Comparison of ENCODE assay signal across 17 mouse cellular contexts in genomic region chr11:53097331-53097730, GRCm38 (mm10).
DNase-seq lines count a peak whose midpoint lies in the region; ATAC-seq and TF ChIP-seq lines count a peak whose summit lies in the region.
"Had no signal": no experiment of that assay in that cellular context is flagged by ENCODE, and none has a peak within 500 bp of the region (broad histone marks: within the 10 kb centered on the region; RNA-seq: fewer than 3 reads in every experiment).

No protein-coding gene starts in this region.

- peaks cover 13% of the 10 kb centered on the region for H3K4me1 ChIP-seq in cerebellum, adult 2 months (ENCODE audit: control insufficient read depth, insufficient read depth, low read length)
- no peaks in the 10 kb centered on the region for H3K4me1 ChIP-seq in forebrain, embryonic 14.5 days (ENCODE audit: control insufficient read depth, insufficient read depth, low read length)
- H3K4me1 ChIP-seq in lung, postnatal 0 days (ENCODE audit: insufficient read depth, low read depth, low read length) = 0 out of 2 replicates have a peak, but pooled peaks cover 3% of the 10 kb centered on the region

- H3K4me2 ChIP-seq in forebrain, embryonic 14.5 days (ENCODE audit: low read length) = no peak overlapping the region
- no peak overlapping the region for H3K4me2 ChIP-seq in lung, postnatal 0 days (replicated peaks; ENCODE audit: low read depth, low read length)
- H3K4me2 ChIP-seq: embryonic facial prominence, embryonic 12.5 days had no signal

- peak; percentile 22 for DNase-seq in CD4-positive helper T cell, adult 2 months (ENCODE audit: low read depth, low spot score)
- peak; percentile 63 to 67 for DNase-seq in frontal cortex, postnatal 36 days (ENCODE audit: low spot score in 2 of 2)
- peak; percentile 60 to 71 for DNase-seq in layer of hippocampus, postnatal 36 days
- peak; percentile 65 to 72 for DNase-seq in right cerebral cortex, adult 2 months (ENCODE audit: low spot score in 2 of 2)
- DNase-seq in cerebellum, adult 2 months = no peak
- DNase-seq in forebrain, embryonic 14.5 days (ENCODE audit: low spot score) = no peak
- DNase-seq in spleen, postnatal 4 days (ENCODE audit: low spot score in 2 of 2) = no peak
- DNase-seq in lung, postnatal 0 days (ENCODE audit: low spot score) = no peak
- DNase-seq: cerebellum, postnatal 25 days; gastrocnemius, postnatal 14 days; kidney, adult 8-10 months; lung, postnatal 36 days had no signal

- H3K9ac ChIP-seq in forebrain, embryonic 14.5 days (ENCODE audit: low read length) = no peak overlapping the region
- no peak overlapping the region for H3K9ac ChIP-seq in lung, postnatal 0 days (replicated peaks; ENCODE audit: low read depth)
- H3K9ac ChIP-seq: embryonic facial prominence, embryonic 12.5 days; liver, embryonic 14.5 days had no signal

- no peak for TF ChIP-seq EP300 in lung, postnatal 0 days (IDR thresholded peaks at IDR 0.05)

- no peak for TF ChIP-seq CTCF in cerebellum, adult 2 months (IDR thresholded peaks at IDR 0.05; ENCODE audit: borderline replicate concordance, insufficient read depth, low read depth, low read length)
- no peak for TF ChIP-seq CTCF in lung, postnatal 0 days (IDR thresholded peaks at IDR 0.05)

- no peaks in the 10 kb centered on the region for H3K27me3 ChIP-seq in cerebellum, adult 2 months (ENCODE audit: control insufficient read depth, insufficient read depth, low read length)
- H3K27me3 ChIP-seq in forebrain, embryonic 14.5 days (replicated peaks; ENCODE audit: control insufficient read depth, insufficient read depth, low read length) = no peaks in the 10 kb centered on the region
- H3K27me3 ChIP-seq in lung, postnatal 0 days (replicated peaks; ENCODE audit: insufficient read depth, low read length) = no peaks in the 10 kb centered on the region
- H3K27me3 ChIP-seq: embryonic facial prominence, embryonic 12.5 days had no signal

- no peaks in the 10 kb centered on the region for H3K36me3 ChIP-seq in forebrain, embryonic 14.5 days (ENCODE audit: control insufficient read depth, insufficient read depth, low read length)
- H3K36me3 ChIP-seq in lung, postnatal 0 days (ENCODE audit: insufficient read depth, low read length) = no peaks in the 10 kb centered on the region
- H3K36me3 ChIP-seq: embryonic facial prominence, embryonic 12.5 days; forebrain, embryonic 10.5 days had no signal

- no peaks in the 10 kb centered on the region for H3K9me3 ChIP-seq in forebrain, embryonic 14.5 days (replicated peaks; ENCODE audit: control insufficient read depth, low read length)
- no peaks in the 10 kb centered on the region for H3K9me3 ChIP-seq in lung, postnatal 0 days (ENCODE audit: low read length)
- H3K9me3 ChIP-seq: embryonic facial prominence, embryonic 12.5 days; forebrain, embryonic 10.5 days had no signal

- TF ChIP-seq POLR2A in cerebellum, adult 2 months (IDR thresholded peaks at IDR 0.05; ENCODE audit: borderline replicate concordance, insufficient read depth, low read length) = no peak

- WGBS in cerebellum, adult 2 months = 62% methylated on average over 8 of the region's 8 CpGs
- WGBS in forebrain, embryonic 14.5 days = 85% methylated on average over 8 of the region's 8 CpGs
- 87% methylated on average over 8 of the region's 8 CpGs for WGBS in lung, postnatal 0 days

- H3K27ac ChIP-seq in cerebellum, adult 2 months (ENCODE audit: insufficient read depth, low read length) = no peak overlapping the region
- no peak overlapping the region for H3K27ac ChIP-seq in forebrain, embryonic 14.5 days (ENCODE audit: low read depth, low read length)
- H3K27ac ChIP-seq in lung, postnatal 0 days (ENCODE audit: low read length) = no peak overlapping the region
- H3K27ac ChIP-seq: embryonic facial prominence, embryonic 12.5 days; forebrain, embryonic 10.5 days; hindbrain, postnatal 0 days; liver, embryonic 14.5 days; stomach, postnatal 0 days had no signal

- no peak overlapping the region for H3K4me3 ChIP-seq in cerebellum, adult 2 months (replicated peaks; ENCODE audit: insufficient read depth, low read depth, low read length)
- H3K4me3 ChIP-seq in forebrain, embryonic 14.5 days (ENCODE audit: low read depth, low read length) = no peak overlapping the region
- no peak overlapping the region for H3K4me3 ChIP-seq in lung, postnatal 0 days (ENCODE audit: low read depth, low read length)
- H3K4me3 ChIP-seq: embryonic facial prominence, embryonic 12.5 days; forebrain, embryonic 10.5 days had no signal

- ATAC-seq in forebrain, embryonic 14.5 days = no peak
- ATAC-seq in lung, postnatal 0 days = no peak
- ATAC-seq: hindbrain, postnatal 0 days had no signal

Comparison
In these comparisons a context has a peak if more than half of its experiments do, and no peak if none do; other contexts are left out.
1. DNase-seq: peak in CD4-positive helper T cell, adult 2 months (single experiment), frontal cortex, postnatal 36 days (2 of 2), layer of hippocampus, postnatal 36 days (2 of 2) and right cerebral cortex, adult 2 months (2 of 2); none in cerebellum, adult 2 months (0 of 2), forebrain, embryonic 14.5 days (single experiment), spleen, postnatal 4 days (0 of 2) and lung, postnatal 0 days (single experiment).